Mouse (Mus musculus) embryonic facial prominence, embryonic 15.5 days (tissue): ENCODE data around the gene Sppl2b. TPM values are rescaled to one million over a fixed set of nuclear protein-coding genes. Genes with fewer than 3 reads are reported as not detected.
"Not testable (repeated sequence)": the region's sequence is repeated elsewhere in the genome, so short reads cannot be mapped to it uniquely, and the experiment has no call there.

ENCODE experiments used
- ATAC-seq: fragments of 200-750 bp; cut with Nextera tagmentation; 2 replicates; pipeline ENCODE4 v1.8.0; 2017; ENCODE audit warnings: low read depth, moderate TSS enrichment; ENCODE audit not compliant: insufficient number of reproducible peaks, low FRiP score, low TSS enrichment
- H3K27ac ChIP-seq: fragments of 300-500 bp; sonication (generic); replicated peaks from 2 replicates; pipeline ENCODE4 v1.5.1; 2015; ENCODE audit warnings: mild to moderate bottlenecking, inconsistent platforms
- H3K27me3 ChIP-seq: fragments of 300-500 bp; sonication (generic); 2 replicates; pipeline ENCODE4 v1.6.1; 2015; ENCODE audit warnings: inconsistent platforms
- H3K36me3 ChIP-seq: fragments of 300-500 bp; sonication (generic); 2 replicates; pipeline ENCODE4 v1.6.1; 2015; ENCODE audit warnings: mild to moderate bottlenecking, inconsistent platforms
- H3K4me1 ChIP-seq: fragments of 300-500 bp; sonication (generic); 2 replicates; pipeline ENCODE4 v1.6.1; 2015; ENCODE audit warnings: inconsistent platforms
- H3K4me2 ChIP-seq: fragments of 300-500 bp; sonication (generic); replicated peaks from 2 replicates; pipeline ENCODE4 v1.6.1; 2015; ENCODE audit warnings: mild to moderate bottlenecking, inconsistent platforms
- H3K4me3 ChIP-seq: fragments of 300-500 bp; sonication (generic); replicated peaks from 2 replicates; pipeline ENCODE4 v1.5.1; 2015; ENCODE audit warnings: mild to moderate bottlenecking, inconsistent platforms
- H3K9ac ChIP-seq: fragments of 300-500 bp; sonication (generic); 2 replicates; pipeline ENCODE4 v1.6.1; 2015; ENCODE audit warnings: inconsistent platforms
- H3K9me3 ChIP-seq: fragments of 300-500 bp; sonication (generic); replicated peaks from 2 replicates; pipeline ENCODE4 v1.6.1; 2016; ENCODE audit warnings: inconsistent platforms
- WGBS: fragments of 180-500 bp; shearing (Covaris S2); methylation state at CpG from one replicate; pipeline ENCODE4 v1.1.7; 2015; 5-methylcytosine and 5-hydroxymethylcytosine counted together
- polyA plus RNA-seq: library from polyadenylated mRNA; unstranded; fragments of >200 nt; fragmentation: Nextera tagmentation; extraction: Ambion mirVana; gene quantifications from 2 replicates; pipeline ENCODE4 v1.2.1, GENCODE M21; 2015

Sppl2b gene
- polyA plus RNA-seq, 1 experiment from 2014 or later, result 60.7 TPM

DNA sequence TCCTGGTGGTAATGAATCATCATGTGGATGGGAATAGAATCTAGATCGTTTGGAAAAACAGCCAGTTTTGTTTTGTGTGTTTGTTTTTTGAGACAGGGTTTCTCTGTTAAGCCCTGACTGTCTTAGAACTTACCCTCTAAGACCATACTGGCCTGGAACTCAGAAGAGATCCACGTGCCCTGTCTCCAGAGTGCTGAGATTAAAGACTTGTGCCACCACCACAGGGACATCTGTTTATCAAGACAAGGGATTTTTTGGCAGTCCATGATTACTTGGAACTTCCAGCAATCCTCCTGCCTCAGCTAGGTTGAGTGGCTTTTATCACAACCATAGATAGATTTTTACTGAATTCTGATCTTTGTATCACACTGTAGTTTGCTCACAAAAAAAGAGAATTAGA lies 30.2 kb upstream of the Sppl2b start:
- no peak overlapping the region for H3K27ac ChIP-seq
- no peaks in the 10 kb centered on the region for H3K27me3 ChIP-seq
- no peak for ATAC-seq
- H3K4me1 ChIP-seq, result peaks cover 20% of the 10 kb centered on the region
- H3K4me3 ChIP-seq, result no peak overlapping the region
- H3K9ac ChIP-seq, result no peak overlapping the region
- H3K9me3 ChIP-seq, result no peaks in the 10 kb centered on the region
- peaks cover 8% of the 10 kb centered on the region for H3K36me3 ChIP-seq
- no peak overlapping the region for H3K4me2 ChIP-seq
- 70% methylated on average over 2 of the region's 2 CpGs for WGBS

- H3K4me3 ChIP-seq, result peak within 1 kb of the TSS; percentile 71
- H3K9ac ChIP-seq, result peak within 1 kb of the TSS; percentile 97
- under 1% methylated on average over 80 of the region's 82 CpGs for WGBS
- peak; percentile 98 for ATAC-seq
- peak within 1 kb of the TSS; percentile 93 for H3K4me2 ChIP-seq
- peaks cover 18% of the 10 kb centered on the region for H3K36me3 ChIP-seq
- H3K4me1 ChIP-seq, result peaks cover 35% of the 10 kb centered on the region
- H3K9me3 ChIP-seq, result no peaks in the 10 kb centered on the region
- peak within 1 kb of the TSS; percentile 91 for H3K27ac ChIP-seq
- no peaks in the 10 kb centered on the region for H3K27me3 ChIP-seq
These were observed 28.7 kb upstream of the Sppl2b start, which contains the start of gene Oaz1 for GRCm38 (mm10) chr10:80826151-80827062. Gene Oaz1 (plus strand): TSS chr10:80826656.

DNA sequence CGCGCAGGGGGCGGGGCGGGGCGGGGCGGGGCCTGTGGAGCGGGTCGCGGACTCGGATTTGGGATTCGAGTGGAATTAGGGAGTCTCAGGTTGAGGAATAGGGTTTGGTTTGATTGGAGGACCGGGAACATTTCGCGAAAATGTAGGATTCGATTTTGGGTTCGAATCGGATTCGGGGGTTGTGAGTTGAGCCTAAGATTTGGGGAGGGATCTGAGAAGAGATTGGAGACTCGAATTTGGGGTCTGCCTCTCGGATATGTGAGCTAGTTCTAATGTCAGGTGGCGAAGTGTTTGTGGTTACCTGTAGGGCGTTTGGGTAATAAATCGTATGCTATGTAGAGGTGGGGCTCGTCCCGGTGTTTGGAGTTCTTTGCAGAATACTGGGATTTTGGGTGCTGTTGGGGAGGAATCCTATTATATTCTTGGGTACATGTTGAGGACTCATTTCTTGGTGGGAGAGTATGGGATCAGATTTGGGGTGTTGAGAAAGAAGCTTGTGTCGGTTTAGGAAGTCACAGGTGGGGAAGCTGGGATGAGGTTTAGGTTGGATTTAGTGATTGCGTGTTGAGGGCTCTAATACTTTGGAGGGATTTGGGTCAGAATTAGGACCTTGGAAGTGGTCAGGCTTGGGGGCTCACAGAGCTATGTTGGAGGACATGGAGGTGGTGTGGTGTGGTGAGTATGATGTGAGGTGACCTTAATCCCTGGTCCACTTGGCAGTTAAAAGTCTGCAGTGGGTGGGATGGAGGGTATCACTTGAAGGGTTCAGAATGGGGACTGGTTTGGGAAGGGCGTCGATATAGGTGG lies 27.8 kb upstream of the Sppl2b start:
- Histone ChIP-seq H3K4me1 (peaks cover 37% of the 10 kb centered on the region), H3K27ac (peak overlapping the region; percentile 91), H3K9me3 (no peaks in the 10 kb centered on the region), H3K4me2 (peak overlapping the region; percentile 93), H3K9ac (peak overlapping the region; percentile 97), H3K27me3 (no peaks in the 10 kb centered on the region), H3K4me3 (peak overlapping the region; percentile 71), H3K36me3 (peaks cover 18% of the 10 kb centered on the region)
- ATAC-seq, result no peak
- WGBS, result 5% methylated on average over 28 of the region's 29 CpGs

GRCm38 (mm10) chr10:80827870-80828420 lies 27.1 kb upstream of the Sppl2b start:
- peak overlapping the region; percentile 93 for H3K4me2 ChIP-seq
- no peak overlapping the region for H3K27ac ChIP-seq
- peak overlapping the region; percentile 97 for H3K9ac ChIP-seq
- ATAC-seq, result no peak
- peaks cover 37% of the 10 kb centered on the region for H3K4me1 ChIP-seq
- H3K36me3 ChIP-seq, result peaks cover 18% of the 10 kb centered on the region
- H3K4me3 ChIP-seq, result peak overlapping the region; percentile 71
- H3K9me3 ChIP-seq, result no peaks in the 10 kb centered on the region
- WGBS, result 68% methylated on average over 10 of the region's 10 CpGs
- no peaks in the 10 kb centered on the region for H3K27me3 ChIP-seq

DNA sequence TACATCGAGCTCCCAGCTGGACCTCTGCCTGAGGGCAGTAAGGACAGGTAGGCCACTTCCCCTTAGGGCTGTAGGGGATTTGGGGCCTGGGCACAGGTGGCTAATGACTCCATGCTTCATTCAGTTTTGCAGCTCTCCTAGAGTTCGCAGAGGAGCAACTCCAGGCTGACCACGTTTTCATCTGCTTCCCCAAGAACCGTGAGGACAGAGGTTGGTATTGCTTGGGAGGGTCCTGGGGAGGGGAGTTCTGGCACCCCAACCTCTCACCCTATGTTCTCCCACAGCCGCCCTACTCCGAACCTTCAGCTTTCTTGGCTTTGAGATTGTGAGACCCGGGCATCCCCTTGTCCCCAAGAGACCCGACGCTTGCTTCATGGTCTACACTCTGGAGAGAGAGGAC lies 26.5 kb upstream of the Sppl2b start:
- not testable (repeated sequence) for H3K9ac ChIP-seq, ATAC-seq, H3K27ac ChIP-seq, H3K27me3 ChIP-seq, H3K9me3 ChIP-seq
- H3K4me2 ChIP-seq, result peak overlapping the region; percentile 93; the same call in 1 of the 2 replicates
- 0 out of 2 replicates have a peak overlapping the region, but pooled peaks have one; percentile 71 for H3K4me3 ChIP-seq
- H3K36me3 ChIP-seq, result peaks cover 18% of the 10 kb centered on the region
- H3K4me1 ChIP-seq, result peaks cover 37% of the 10 kb centered on the region
- 87% methylated on average over 9 of the region's 9 CpGs for WGBS

DNA sequence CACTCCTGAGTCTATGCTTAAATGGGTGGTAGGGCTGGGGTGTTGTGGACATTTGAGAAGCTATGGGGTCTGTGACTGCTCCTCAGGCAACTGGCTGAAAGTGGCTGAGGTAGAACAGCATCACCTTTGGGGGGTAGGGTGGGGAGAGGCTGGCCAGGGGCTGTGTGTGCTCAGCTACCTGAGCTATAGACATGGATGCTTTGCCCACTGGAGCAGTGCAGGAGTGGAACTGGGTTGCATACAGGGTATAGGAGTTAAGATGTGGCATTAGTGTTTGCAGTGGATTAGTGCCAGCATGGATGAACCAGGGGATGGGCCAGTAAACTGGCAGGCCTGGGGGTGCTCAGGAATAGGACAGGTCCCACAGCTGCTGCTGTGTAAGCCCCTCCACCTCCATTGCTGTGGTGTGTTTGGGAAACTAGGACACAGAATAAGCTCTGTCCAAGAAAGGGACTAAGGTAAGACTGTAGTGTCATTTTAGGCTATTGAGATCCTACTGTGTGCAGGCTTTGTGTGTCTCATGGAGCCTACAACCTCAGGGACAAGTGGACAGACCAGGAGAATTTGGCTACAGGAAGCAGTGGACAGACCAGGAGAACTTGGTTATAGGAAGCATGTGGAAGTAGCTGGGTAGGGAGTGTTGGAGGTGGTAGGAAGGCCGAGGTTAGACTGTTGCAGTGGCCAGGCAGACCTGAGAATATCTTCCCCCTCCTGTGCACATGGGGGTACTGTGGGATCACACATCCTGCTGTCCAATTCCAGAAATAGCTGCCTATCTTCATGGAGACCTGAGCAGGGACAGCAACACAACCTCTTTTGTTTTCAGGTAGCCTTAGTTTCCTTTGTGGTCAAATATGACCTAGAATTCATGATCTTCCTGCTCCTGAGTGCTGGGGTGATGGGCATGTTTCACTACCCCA lies 25.5 kb upstream of the Sppl2b start:
- no peak overlapping the region for H3K4me3 ChIP-seq
- H3K27me3 ChIP-seq, result peaks cover 13% of the 10 kb centered on the region
- ATAC-seq, result no peak
- H3K4me2 ChIP-seq, result no peak overlapping the region
- H3K27ac ChIP-seq, result no peak overlapping the region
- peaks cover 19% of the 10 kb centered on the region for H3K36me3 ChIP-seq
- H3K4me1 ChIP-seq, result peaks cover 37% of the 10 kb centered on the region
- 74% methylated on average over 1 of the region's 1 CpGs for WGBS
- H3K9ac ChIP-seq, result no peak overlapping the region
- no peaks in the 10 kb centered on the region for H3K9me3 ChIP-seq

- ATAC-seq, result no peak
- 4% methylated on average over 9 of the region's 9 CpGs for WGBS
These were observed 23.9 kb upstream of the Sppl2b start for GRCm38 (mm10) chr10:80831136-80831535.

GRCm38 (mm10) chr10:80832818-80833217 lies 22.3 kb upstream of the Sppl2b start:
- WGBS, result 58% methylated on average over 7 of the region's 7 CpGs
- ATAC-seq, result no peak

More at GRCm38 (mm10) chr10:80831136-80831535, 23.9 kb upstream of the Sppl2b start:
- Histone ChIP-seq H3K4me2 (no peak overlapping the region), H3K4me1 (peaks cover 37% of the 10 kb centered on the region), H3K9ac (no peak overlapping the region), H3K4me3 (no peak overlapping the region), H3K9me3 (no peaks in the 10 kb centered on the region), H3K36me3 (peaks cover 22% of the 10 kb centered on the region), H3K27ac (no peak overlapping the region; the same call in 1 of the 2 replicates), H3K27me3 (peaks cover 28% of the 10 kb centered on the region)

DNA sequence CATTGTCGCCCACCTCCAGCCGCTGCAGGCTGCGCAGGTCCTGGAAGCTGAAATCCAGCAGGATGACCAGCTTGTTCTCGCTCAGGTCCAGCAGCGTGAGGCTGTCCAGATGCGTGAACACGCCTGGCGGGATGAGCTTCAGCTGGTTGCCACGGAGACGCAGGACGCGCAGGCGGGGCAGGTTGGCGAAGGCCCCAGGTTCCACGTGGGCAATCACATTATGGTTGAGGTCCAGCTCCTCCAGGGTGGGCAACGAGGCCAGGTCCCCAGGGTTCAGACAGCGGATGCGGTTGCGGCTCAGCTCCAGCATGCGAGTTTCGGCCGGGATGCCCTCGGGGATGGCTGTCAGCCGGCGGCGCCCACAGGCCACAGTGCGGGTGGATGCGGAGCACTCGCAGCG lies 19.5 kb upstream of the Sppl2b start:
- Histone ChIP-seq H3K4me1 (peaks cover 19% of the 10 kb centered on the region), H3K4me2 (no peak overlapping the region), H3K36me3 (0 out of 2 replicates have a peak, but pooled peaks cover 6% of the 10 kb centered on the region), H3K4me3 (no peak overlapping the region), H3K9ac (no peak overlapping the region), H3K27ac (no peak overlapping the region), H3K27me3 (peaks cover 28% of the 10 kb centered on the region), H3K9me3 (no peaks in the 10 kb centered on the region)
- 66% methylated on average over 30 of the region's 30 CpGs for WGBS
- ATAC-seq, result no peak

More at GRCm38 (mm10) chr10:80832818-80833217, 22.3 kb upstream of the Sppl2b start:
- peaks cover 42% of the 10 kb centered on the region for H3K4me1 ChIP-seq
- H3K9ac ChIP-seq, result no peak overlapping the region
- H3K4me3 ChIP-seq, result no peak overlapping the region
- peaks cover 28% of the 10 kb centered on the region for H3K27me3 ChIP-seq
- no peaks in the 10 kb centered on the region for H3K9me3 ChIP-seq
- peaks cover 22% of the 10 kb centered on the region for H3K36me3 ChIP-seq
- H3K4me2 ChIP-seq, result no peak overlapping the region
- H3K27ac ChIP-seq, result no peak overlapping the region

DNA sequence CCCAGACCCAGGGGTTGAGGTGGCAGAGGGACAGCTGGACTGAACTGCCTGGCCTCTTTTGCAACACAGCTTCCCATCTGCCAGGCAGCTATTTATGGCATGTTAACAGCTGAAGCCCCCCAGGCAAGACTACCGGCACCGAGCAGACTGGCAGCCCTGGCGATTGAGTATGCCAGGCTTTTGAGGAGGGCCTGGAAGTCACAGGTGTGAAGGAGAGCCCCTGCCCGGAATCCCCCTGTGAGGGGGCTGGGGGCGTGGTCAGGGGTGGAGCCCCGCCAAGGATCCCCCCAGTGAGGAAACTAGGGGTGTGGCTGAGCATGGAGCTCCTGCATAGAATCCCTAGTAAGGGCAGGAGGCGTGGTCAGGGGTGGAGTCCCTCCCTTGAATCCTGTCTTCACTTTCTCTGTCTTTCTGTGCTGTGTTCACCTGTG lies 18.1 kb upstream of the Sppl2b start:
- no peak overlapping the region for H3K4me2 ChIP-seq
- H3K9me3 ChIP-seq, result no peaks in the 10 kb centered on the region
- H3K36me3 ChIP-seq, result 0 out of 2 replicates have a peak, but pooled peaks cover 4% of the 10 kb centered on the region
- H3K9ac ChIP-seq, result no peak overlapping the region
- 32% methylated on average over 7 of the region's 7 CpGs for WGBS
- no peak overlapping the region for H3K27ac ChIP-seq
- no peak for ATAC-seq
- no peak overlapping the region for H3K4me3 ChIP-seq
- peaks cover 31% of the 10 kb centered on the region for H3K27me3 ChIP-seq
- 0 out of 2 replicates have a peak, but pooled peaks cover 9% of the 10 kb centered on the region for H3K4me1 ChIP-seq
